Mouse (Mus musculus): Measurements from ENCODE around the gene Gm45837. TPM values are rescaled to one million over a fixed set of nuclear protein-coding genes. Genes with fewer than 3 reads are reported as not detected.

The Gm45837 gene
- polyA plus RNA-seq, 1 experiment, result 0.55 TPM

- no peak for TF ChIP-seq USF1 (IDR thresholded peaks at IDR 0.05; ENCODE audit: low read depth)
- TF ChIP-seq TCF3 (IDR thresholded peaks at IDR 0.05; ENCODE audit: insufficient read length, low read depth), result no peak
- TF ChIP-seq CEBPB (IDR thresholded peaks at IDR 0.05; ENCODE audit: insufficient read depth, poor library complexity, severe bottlenecking), result no peak
- no peak for TF ChIP-seq E2F4 (IDR thresholded peaks at IDR 0.05; ENCODE audit: insufficient read depth)
- TF ChIP-seq MAX (IDR thresholded peaks at IDR 0.05; ENCODE audit: low read depth), result no peak
- TF ChIP-seq MYOD1 (IDR thresholded peaks at IDR 0.05; ENCODE audit: control insufficient read depth in 1 of 3, insufficient read length in 2 of 3, low read depth in 2 of 3), result no peak
- TF ChIP-seq SRF (IDR thresholded peaks at IDR 0.05; ENCODE audit: control insufficient read depth, insufficient read length, low read depth), result no peak
- TF ChIP-seq MYOG (IDR thresholded peaks at IDR 0.05; ENCODE audit: control insufficient read depth in 1 of 3, insufficient read depth in 1 of 3, insufficient read length in 2 of 3, low read depth in 2 of 3), result no peak
- no peak for TF ChIP-seq POLR2A (IDR thresholded peaks at IDR 0.05; ENCODE audit: insufficient read length, low read depth)
- no peak for TF ChIP-seq REST (IDR thresholded peaks at IDR 0.05; ENCODE audit: insufficient read depth, insufficient read length)
- TF ChIP-seq TCF12 (IDR thresholded peaks at IDR 0.05; ENCODE audit: insufficient read depth, poor library complexity, severe bottlenecking), result no peak
- no peak for TF ChIP-seq POLR2AphosphoS2 (IDR thresholded peaks at IDR 0.05; ENCODE audit: insufficient read length, low read depth)
- Histone ChIP-seq H3K4me3 (no peak overlapping the region), H3K4me2 (ENCODE audit: low read depth) (no peak overlapping the region), H3K27me3 (ENCODE audit: control insufficient read depth, insufficient read depth, insufficient read length) (peaks cover 34% of the 10 kb centered on the region), H3K79me2 (ENCODE audit: control insufficient read depth, insufficient read depth) (no peaks in the 10 kb centered on the region), H3ac (ENCODE audit: control insufficient read depth, insufficient read length) (no peak overlapping the region), H3K36me3 (ENCODE audit: control insufficient read depth, insufficient read depth) (no peaks in the 10 kb centered on the region)
These were observed 111.0 kb downstream of the Gm45837 start for GRCm38 (mm10) chr7:101521696-101522095.

GRCm38 (mm10) chr7:101523205-101523604, 112.5 kb downstream of the Gm45837 start:
- Histone ChIP-seq H3K36me3 (ENCODE audit: control insufficient read depth, insufficient read depth) (no peaks in the 10 kb centered on the region), H3K27me3 (ENCODE audit: control insufficient read depth, insufficient read depth, insufficient read length) (peaks cover 44% of the 10 kb centered on the region), H3ac (ENCODE audit: control insufficient read depth, insufficient read length) (no peak overlapping the region), H3K79me2 (ENCODE audit: control insufficient read depth, insufficient read depth) (no peaks in the 10 kb centered on the region), H3K4me2 (ENCODE audit: low read depth) (no peak overlapping the region), H3K4me3 (no peak overlapping the region)
- TF ChIP-seq MAX (IDR thresholded peaks at IDR 0.05; ENCODE audit: low read depth) (no peak), SRF (IDR thresholded peaks at IDR 0.05; ENCODE audit: control insufficient read depth, insufficient read length, low read depth) (no peak), REST (IDR thresholded peaks at IDR 0.05; ENCODE audit: insufficient read depth, insufficient read length) (no peak), CEBPB (IDR thresholded peaks at IDR 0.05; ENCODE audit: insufficient read depth, poor library complexity, severe bottlenecking) (no peak), TCF12 (IDR thresholded peaks at IDR 0.05; ENCODE audit: insufficient read depth, poor library complexity, severe bottlenecking) (no peak), E2F4 (IDR thresholded peaks at IDR 0.05; ENCODE audit: insufficient read depth) (no peak), POLR2AphosphoS2 (IDR thresholded peaks at IDR 0.05; ENCODE audit: insufficient read length, low read depth) (no peak), TCF3 (IDR thresholded peaks at IDR 0.05; ENCODE audit: insufficient read length, low read depth) (no peak), USF1 (IDR thresholded peaks at IDR 0.05; ENCODE audit: low read depth) (no peak), POLR2A (IDR thresholded peaks at IDR 0.05; ENCODE audit: insufficient read length, low read depth) (no peak), MYOG (IDR thresholded peaks at IDR 0.05; ENCODE audit: control insufficient read depth in 1 of 3, insufficient read depth in 1 of 3, insufficient read length in 2 of 3, low read depth in 2 of 3) (no peak)

- no peak overlapping the region for H3K4me3 ChIP-seq
- peaks cover 34% of the 10 kb centered on the region for H3K27me3 ChIP-seq (ENCODE audit: control insufficient read depth, insufficient read depth, insufficient read length)
- H3ac ChIP-seq (ENCODE audit: control insufficient read depth, insufficient read length), result no peak overlapping the region
- no peak overlapping the region for H3K4me2 ChIP-seq (ENCODE audit: low read depth)
- TF ChIP-seq MAX (IDR thresholded peaks at IDR 0.05; ENCODE audit: low read depth), result no peak
- no peak for TF ChIP-seq POLR2AphosphoS2 (IDR thresholded peaks at IDR 0.05; ENCODE audit: insufficient read length, low read depth)
- no peak for TF ChIP-seq REST (IDR thresholded peaks at IDR 0.05; ENCODE audit: insufficient read depth, insufficient read length)
- no peak for TF ChIP-seq MYOD1 (IDR thresholded peaks at IDR 0.05; ENCODE audit: control insufficient read depth in 1 of 3, insufficient read length in 2 of 3, low read depth in 2 of 3)
- no peak for TF ChIP-seq E2F4 (IDR thresholded peaks at IDR 0.05; ENCODE audit: insufficient read depth)
- no peak for TF ChIP-seq USF1 (IDR thresholded peaks at IDR 0.05; ENCODE audit: low read depth)
- no peak for TF ChIP-seq SRF (IDR thresholded peaks at IDR 0.05; ENCODE audit: control insufficient read depth, insufficient read length, low read depth)
- H3K79me2 ChIP-seq (ENCODE audit: control insufficient read depth, insufficient read depth), result no peaks in the 10 kb centered on the region
- no peaks in the 10 kb centered on the region for H3K36me3 ChIP-seq (ENCODE audit: control insufficient read depth, insufficient read depth)
These were observed 115.8 kb downstream of the Gm45837 start for GRCm38 (mm10) chr7:101526484-101526883.

GRCm38 (mm10) chr7:101534428-101534827, 123.7 kb downstream of the Gm45837 start:
- TF ChIP-seq USF1 (IDR thresholded peaks at IDR 0.05; ENCODE audit: low read depth) (no peak), POLR2AphosphoS2 (IDR thresholded peaks at IDR 0.05; ENCODE audit: insufficient read length, low read depth) (no peak), CEBPB (IDR thresholded peaks at IDR 0.05; ENCODE audit: insufficient read depth, poor library complexity, severe bottlenecking) (no peak), MAX (IDR thresholded peaks at IDR 0.05; ENCODE audit: low read depth) (no peak), MYOD1 (IDR thresholded peaks at IDR 0.05; ENCODE audit: control insufficient read depth in 1 of 3, insufficient read length in 2 of 3, low read depth in 2 of 3) (no peak), SRF (IDR thresholded peaks at IDR 0.05; ENCODE audit: control insufficient read depth, insufficient read length, low read depth) (no peak), TCF12 (IDR thresholded peaks at IDR 0.05; ENCODE audit: insufficient read depth, poor library complexity, severe bottlenecking) (no peak), POLR2A (IDR thresholded peaks at IDR 0.05; ENCODE audit: insufficient read length, low read depth) (no peak), REST (IDR thresholded peaks at IDR 0.05; ENCODE audit: insufficient read depth, insufficient read length) (no peak)
- Histone ChIP-seq H3K4me3 (no peak overlapping the region), H3K4me2 (ENCODE audit: low read depth) (no peak overlapping the region), H3K36me3 (ENCODE audit: control insufficient read depth, insufficient read depth) (no peaks in the 10 kb centered on the region), H3ac (ENCODE audit: control insufficient read depth, insufficient read length) (no peak overlapping the region), H3K27me3 (ENCODE audit: control insufficient read depth, insufficient read depth, insufficient read length) (peaks cover 6% of the 10 kb centered on the region), H3K79me2 (ENCODE audit: control insufficient read depth, insufficient read depth) (no peaks in the 10 kb centered on the region)

- H3K4me3 ChIP-seq, result no peak overlapping the region
- TF ChIP-seq TCF12 (IDR thresholded peaks at IDR 0.05; ENCODE audit: insufficient read depth, poor library complexity, severe bottlenecking) (no peak), E2F4 (IDR thresholded peaks at IDR 0.05; ENCODE audit: insufficient read depth) (no peak), SRF (IDR thresholded peaks at IDR 0.05; ENCODE audit: control insufficient read depth, insufficient read length, low read depth) (no peak), TCF3 (IDR thresholded peaks at IDR 0.05; ENCODE audit: insufficient read length, low read depth) (no peak), POLR2AphosphoS2 (IDR thresholded peaks at IDR 0.05; ENCODE audit: insufficient read length, low read depth) (no peak), USF1 (IDR thresholded peaks at IDR 0.05; ENCODE audit: low read depth) (no peak), MYOG (IDR thresholded peaks at IDR 0.05; ENCODE audit: control insufficient read depth in 1 of 3, insufficient read depth in 1 of 3, insufficient read length in 2 of 3, low read depth in 2 of 3) (no peak), POLR2A (IDR thresholded peaks at IDR 0.05; ENCODE audit: insufficient read length, low read depth) (no peak), MAX (IDR thresholded peaks at IDR 0.05; ENCODE audit: low read depth) (no peak), REST (IDR thresholded peaks at IDR 0.05; ENCODE audit: insufficient read depth, insufficient read length) (no peak), MYOD1 (IDR thresholded peaks at IDR 0.05; ENCODE audit: control insufficient read depth in 1 of 3, insufficient read length in 2 of 3, low read depth in 2 of 3) (no peak), CEBPB (IDR thresholded peaks at IDR 0.05; ENCODE audit: insufficient read depth, poor library complexity, severe bottlenecking) (no peak)
- H3K27me3 ChIP-seq (ENCODE audit: control insufficient read depth, insufficient read depth, insufficient read length), result peaks cover 6% of the 10 kb centered on the region
- no peaks in the 10 kb centered on the region for H3K36me3 ChIP-seq (ENCODE audit: control insufficient read depth, insufficient read depth)
- no peak overlapping the region for H3ac ChIP-seq (ENCODE audit: control insufficient read depth, insufficient read length)
- no peak overlapping the region for H3K4me2 ChIP-seq (ENCODE audit: low read depth)
- no peaks in the 10 kb centered on the region for H3K79me2 ChIP-seq (ENCODE audit: control insufficient read depth, insufficient read depth)
These were observed 124.4 kb downstream of the Gm45837 start for GRCm38 (mm10) chr7:101535102-101535501.
